Mouse (Mus musculus): Measurements from ENCODE around the gene Lce1c.

GRCm38 (mm10) chr3:92691688-92692087 is 12.6 kb downstream of the Lce1c start:
- TF ChIP-seq POLR2AphosphoS5 (IDR thresholded peaks at IDR 0.05; ENCODE audit: borderline replicate concordance, low read depth, low read length) (no peak), CTCF (IDR thresholded peaks at IDR 0.05 in 2 of 3, conservative IDR thresholded peaks at IDR 0.05 in 1 of 3; ENCODE audit: control insufficient read depth in 1 of 3, insufficient read depth in 1 of 3, low read depth in 2 of 3, low read length in 3 of 3, poor library complexity in 1 of 3, severe bottlenecking in 1 of 3) (no peak), MAFK (IDR thresholded peaks at IDR 0.05; ENCODE audit: borderline replicate concordance, low read depth, low read length) (no peak), BHLHE40 (IDR thresholded peaks at IDR 0.05; ENCODE audit: borderline replicate concordance, low read depth, low read length) (no peak), USF1 (IDR thresholded peaks at IDR 0.05; ENCODE audit: low read depth, low read length) (no peak), POLR2A (IDR thresholded peaks at IDR 0.05; ENCODE audit: control insufficient read depth in 1 of 2, insufficient read depth in 1 of 2, low read depth in 1 of 2, low read length in 2 of 2, poor library complexity in 1 of 2) (no peak), MXI1 (IDR thresholded peaks at IDR 0.05; ENCODE audit: low read depth, low read length) (no peak), CHD2 (IDR thresholded peaks at IDR 0.05; ENCODE audit: low read length) (no peak), GATA1 (IDR thresholded peaks at IDR 0.05; ENCODE audit: low read depth, low read length) (no peak), SIN3A (IDR thresholded peaks at IDR 0.05; ENCODE audit: low read length) (no peak), ETS1 (IDR thresholded peaks at IDR 0.05; ENCODE audit: low read depth, low read length) (no peak), ELF1 (IDR thresholded peaks at IDR 0.05; ENCODE audit: low read depth, low read length) (no peak)

Data from MEL (cell line).